Mouse (Mus musculus) ovary, postnatal 36 days (tissue): ENCODE data around the gene 4930404N11Rik.
A peak's percentile ranks its signal among the peaks of the same experiment; 100 is the strongest.

ENCODE experiments used
- DNase-seq: peaks from one replicate; pipeline ENCODE4 v3.0.0; 2022; ENCODE audit warnings: low spot score, mixed read lengths

Gene 4930404N11Rik

GRCm38 (mm10) chr10:81379809-81380378 lies 14.3 kb upstream of the 4930404N11Rik start:
- no peak for DNase-seq

- DNase-seq = no peak
These were observed 13.6 kb upstream of the 4930404N11Rik start for GRCm38 (mm10) chr10:81379183-81379553.

DNA sequence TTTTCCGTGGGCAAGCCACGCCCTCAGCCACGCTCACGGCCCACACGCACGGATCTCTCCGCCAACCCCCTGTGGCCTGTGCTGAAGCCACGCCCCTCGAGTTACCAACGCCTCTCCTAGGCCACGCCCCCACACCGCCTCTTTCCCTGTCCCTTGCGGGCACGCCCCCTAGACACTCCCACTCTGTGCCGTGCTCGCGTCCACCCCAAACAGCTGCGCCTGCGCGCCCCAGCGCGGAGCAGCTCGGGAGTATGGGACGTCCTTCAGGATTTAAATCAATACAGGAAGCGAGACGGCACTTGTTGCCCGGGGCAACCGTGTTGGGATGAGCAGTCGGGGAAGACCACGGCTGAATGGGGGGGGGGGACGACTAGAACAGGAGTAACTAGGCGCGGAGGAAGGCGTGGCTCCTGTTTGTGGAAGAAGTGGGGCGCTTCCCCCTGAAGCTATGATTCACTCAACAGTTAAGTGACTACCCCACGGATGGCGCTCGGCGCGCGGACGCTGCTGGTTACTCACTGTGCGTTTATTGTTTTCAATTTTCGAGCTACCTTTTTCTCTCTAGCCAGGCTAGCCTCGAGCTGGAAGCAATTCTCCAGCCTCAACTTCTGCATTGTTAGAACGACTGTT lies 13.1 kb upstream of the 4930404N11Rik start:
- DNase-seq = peak; percentile 100

DNA sequence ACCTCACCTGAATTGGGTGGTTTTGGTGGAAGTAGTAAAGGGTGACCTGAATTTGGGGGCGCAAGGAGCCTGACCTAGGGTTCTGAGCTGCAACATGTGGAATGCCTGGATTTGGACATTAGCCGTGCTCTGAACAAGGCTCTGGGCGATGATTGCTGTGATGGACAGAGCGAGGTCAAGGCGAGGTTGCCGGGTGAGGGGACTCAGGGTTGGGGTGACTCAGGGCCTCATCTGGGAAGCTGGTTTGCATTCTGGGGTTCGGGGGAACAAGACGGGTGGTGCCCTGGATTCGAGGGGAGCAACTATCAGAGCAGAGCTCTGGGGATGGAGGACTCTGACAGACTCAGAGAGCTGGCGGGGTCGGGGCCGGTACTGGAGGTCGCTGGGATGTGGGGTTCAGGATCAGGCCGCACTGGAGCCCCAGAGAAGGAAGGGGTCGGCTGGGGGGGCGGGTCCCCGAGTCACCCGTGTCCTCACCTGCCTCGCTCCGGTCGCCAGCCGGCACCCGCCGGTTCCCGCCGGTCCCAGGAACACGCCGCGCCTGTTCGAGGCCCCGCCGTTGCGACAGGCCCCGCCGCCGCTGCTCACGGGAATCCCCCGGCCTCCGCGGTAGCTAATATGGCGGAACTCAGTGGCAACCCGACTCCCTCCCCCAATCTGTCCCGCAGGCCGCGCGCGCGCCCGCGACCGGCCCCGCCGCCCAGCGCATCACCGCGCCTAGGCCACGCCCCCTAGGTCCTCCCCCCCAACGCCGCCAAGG lies 12.4 kb upstream of the 4930404N11Rik start, which contains the start of gene Fzr1:
Gene Fzr1, minus strand, starts transcription at position 724 of the 760 bp plus-strand sequence.
- no peak for DNase-seq

- no peak for DNase-seq
These were observed 11.7 kb upstream of the 4930404N11Rik start for GRCm38 (mm10) chr10:81377362-81377664.

DNA sequence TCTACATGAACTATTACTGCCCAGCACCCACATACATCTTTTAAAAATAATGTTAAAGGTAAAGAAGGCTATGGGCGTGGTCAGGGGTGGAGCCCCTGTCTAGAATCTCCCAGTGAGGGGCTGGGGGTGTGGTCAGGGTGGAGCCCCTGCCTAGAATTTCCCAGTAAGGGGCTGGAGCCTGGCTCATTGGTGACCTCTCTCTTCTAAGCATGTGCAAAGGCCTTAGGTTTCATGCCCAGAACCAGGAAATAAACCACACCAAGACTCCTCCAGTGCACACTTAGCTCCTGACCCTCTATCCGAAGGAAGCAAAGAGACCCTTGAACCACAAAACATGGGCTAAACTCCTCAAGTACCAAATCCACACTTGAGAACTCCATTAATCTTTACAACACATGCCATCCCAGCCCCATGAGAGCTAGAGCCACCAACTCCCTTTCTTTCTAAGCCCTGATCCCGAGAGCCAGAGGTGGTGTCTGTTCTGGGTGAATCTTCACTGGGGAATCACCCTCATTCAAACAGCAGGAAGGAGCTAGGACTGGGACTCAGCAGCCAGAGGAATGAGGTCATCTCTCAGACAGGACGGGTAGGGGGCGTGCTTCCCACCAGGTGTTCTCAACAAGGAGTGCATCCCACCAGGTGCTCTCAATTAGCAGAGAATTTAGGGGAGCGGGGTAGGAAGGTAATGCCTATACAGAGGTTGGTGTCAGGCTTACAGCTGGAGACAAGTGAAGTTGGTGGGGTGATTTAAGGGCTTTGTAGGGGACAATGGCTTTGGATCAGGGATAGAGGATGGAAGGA lies 11.1 kb upstream of the 4930404N11Rik start:
- no peak for DNase-seq

DNA sequence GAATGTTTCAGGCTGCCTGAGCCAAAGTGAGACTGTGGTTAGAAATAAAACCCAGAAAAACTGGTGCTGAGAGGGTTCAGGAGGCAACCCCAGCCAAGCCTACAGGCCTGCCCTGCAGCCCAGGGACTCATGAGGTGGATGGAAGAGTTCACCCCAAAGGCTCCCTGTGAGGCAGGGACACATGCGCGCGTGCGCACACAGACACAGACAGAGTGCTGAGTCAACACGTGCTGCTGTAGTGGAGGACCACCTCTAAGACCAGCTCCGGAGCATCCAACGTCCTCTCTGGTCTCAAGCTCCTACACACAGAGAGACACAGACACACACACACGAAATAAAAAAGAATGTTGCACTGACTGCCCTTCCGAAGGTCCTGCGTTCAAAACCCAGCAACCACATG lies 9.7 kb upstream of the 4930404N11Rik start:
- no peak for DNase-seq

- DNase-seq = no peak
These were observed 1.5 kb upstream of the 4930404N11Rik start for GRCm38 (mm10) chr10:81367207-81367495.

GRCm38 (mm10) chr10:81366477-81367206 lies 1.0 kb upstream of the 4930404N11Rik start:
- DNase-seq = no peak

DNA sequence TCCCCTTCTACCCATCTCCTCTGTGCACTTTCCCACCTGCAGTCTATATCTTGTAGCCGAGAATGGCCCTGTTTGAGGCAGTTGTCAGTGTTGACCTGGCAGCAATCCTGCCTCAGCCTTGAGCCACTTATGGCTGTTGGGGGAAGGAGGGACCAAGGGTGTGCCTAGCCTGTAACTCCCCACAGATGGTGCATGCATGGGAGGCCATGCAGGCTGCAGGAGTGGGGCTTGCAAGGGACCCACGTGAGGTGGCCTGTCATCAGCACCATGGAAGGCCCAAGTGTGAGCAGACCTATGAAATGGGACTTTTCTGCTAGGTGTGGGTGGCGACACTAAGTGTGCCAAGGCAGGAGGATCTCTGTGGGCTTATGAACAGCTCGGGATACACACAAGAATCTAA lies 543 bp downstream of the 4930404N11Rik start:
- DNase-seq = no peak

DNA sequence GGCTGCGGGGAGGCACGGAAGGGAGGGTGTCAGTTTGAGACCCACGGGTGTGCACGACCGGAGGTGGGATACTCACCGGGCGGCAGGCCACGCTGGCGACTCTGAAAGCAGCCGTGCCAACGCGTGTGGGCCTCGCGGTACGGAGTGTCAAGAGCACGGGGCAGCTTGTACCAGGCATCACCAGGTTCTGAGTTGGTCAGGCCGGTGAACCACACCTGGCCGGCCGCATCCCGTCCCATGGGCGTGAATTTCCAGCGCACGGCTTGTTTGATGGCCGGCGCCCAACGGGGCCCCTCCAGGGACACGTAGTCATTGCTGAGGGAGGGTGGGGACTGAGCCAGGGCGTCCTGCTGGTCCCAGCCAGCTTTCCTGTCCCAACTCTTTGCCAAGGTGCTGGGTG lies 950 bp downstream of the 4930404N11Rik start:
- DNase-seq = no peak

- no peak for DNase-seq
These were observed 1.9 kb downstream of the 4930404N11Rik start for GRCm38 (mm10) chr10:81363436-81364346.

DNA sequence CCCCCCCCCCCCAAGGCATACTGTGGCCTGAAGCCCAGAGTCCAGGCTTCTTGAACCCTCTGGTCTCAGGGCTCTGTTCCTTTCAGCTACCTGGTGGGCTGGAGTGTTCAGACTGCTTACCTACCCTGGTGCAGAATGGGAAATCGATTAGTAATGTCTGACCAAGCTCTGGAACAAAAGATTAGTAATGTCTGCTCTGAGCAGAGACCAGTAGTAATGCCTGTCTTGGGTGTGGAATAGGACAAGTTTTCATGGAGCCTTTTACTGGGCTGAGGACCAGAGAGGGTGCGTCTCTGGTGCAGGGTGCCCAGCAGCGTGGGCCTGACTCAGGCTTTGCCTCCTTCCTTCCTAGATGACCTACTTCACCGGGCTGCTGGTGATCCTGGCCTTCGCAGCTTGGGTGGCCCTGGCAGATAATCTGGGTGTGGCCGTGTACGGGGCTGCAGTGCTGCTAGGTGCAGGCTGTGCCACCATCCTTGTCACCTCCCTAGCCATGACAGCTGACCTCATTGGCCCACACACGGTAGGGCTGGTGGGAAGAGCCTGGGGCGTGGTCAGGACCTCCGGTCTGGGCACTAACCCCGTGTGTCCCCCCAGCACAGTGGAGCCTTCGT lies 3.2 kb downstream of the 4930404N11Rik start:
- no peak for DNase-seq

DNA sequence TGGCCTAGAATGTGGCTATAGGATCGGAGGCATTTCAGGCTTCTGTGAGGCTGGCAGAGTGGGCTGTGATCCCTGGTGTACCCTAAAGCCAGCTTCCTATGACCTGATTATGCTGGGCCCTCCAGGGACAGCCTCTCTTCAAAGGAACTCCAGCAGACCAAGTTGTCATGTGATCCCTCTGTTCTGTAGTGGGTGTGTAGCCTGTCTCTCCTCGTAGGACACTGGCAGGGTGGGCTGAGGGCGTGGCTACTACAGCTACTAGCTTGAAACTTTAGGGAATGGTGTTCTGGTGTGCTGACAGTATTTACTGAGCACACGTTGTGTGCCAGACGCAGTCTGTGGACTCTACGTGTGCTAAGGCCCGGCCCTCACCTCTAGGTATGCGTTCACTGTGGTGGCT lies 4.9 kb downstream of the 4930404N11Rik start:
- no peak for DNase-seq

DNA sequence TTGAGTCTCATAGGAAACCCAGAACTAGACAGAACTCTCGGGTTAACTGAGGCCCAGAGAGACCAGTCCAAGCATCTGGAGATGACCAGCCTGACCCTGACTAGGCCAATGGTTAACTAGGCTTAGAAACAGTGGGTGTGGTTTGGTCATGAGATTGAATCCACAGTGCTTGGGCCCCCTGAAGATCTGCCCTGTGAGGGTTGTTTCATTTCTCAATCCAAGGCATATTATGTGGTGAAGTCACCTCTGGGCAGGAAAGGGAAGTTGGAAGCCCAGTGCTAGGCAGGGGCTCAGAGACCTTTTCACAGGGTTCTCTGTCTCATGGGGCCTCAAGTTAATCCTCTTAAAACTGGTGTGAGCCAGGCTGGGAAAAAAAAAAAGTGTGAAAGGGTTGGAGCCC lies 6.8 kb downstream of the 4930404N11Rik start:
- no peak for DNase-seq

DNA sequence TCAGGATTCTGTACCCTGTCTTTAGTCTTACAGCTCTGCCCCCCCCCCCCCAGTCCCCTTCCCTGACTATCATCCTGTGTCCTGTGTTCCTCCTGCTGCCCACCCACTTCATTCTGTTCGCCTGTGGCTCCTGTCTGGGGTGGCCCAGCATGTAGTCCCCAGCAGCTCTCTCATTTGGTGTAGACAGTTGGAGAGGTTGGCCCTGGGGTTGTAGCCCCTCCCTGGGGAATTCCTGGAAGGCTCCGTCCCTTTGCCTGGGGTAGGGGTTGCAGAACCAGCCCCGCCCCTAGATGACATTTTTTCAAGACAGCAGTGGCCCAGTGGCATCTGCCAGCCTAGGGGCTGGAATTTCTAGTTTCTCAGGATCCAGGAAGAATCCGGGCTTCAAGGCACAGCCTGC lies 7.4 kb downstream of the 4930404N11Rik start:
- DNase-seq = no peak

- peak; percentile 91 for DNase-seq
These were observed 8.4 kb downstream of the 4930404N11Rik start, which contains the start of gene Mfsd12 for GRCm38 (mm10) chr10:81356991-81357844. TSS of gene Mfsd12 (plus strand) at chr10:81357491.

DNA sequence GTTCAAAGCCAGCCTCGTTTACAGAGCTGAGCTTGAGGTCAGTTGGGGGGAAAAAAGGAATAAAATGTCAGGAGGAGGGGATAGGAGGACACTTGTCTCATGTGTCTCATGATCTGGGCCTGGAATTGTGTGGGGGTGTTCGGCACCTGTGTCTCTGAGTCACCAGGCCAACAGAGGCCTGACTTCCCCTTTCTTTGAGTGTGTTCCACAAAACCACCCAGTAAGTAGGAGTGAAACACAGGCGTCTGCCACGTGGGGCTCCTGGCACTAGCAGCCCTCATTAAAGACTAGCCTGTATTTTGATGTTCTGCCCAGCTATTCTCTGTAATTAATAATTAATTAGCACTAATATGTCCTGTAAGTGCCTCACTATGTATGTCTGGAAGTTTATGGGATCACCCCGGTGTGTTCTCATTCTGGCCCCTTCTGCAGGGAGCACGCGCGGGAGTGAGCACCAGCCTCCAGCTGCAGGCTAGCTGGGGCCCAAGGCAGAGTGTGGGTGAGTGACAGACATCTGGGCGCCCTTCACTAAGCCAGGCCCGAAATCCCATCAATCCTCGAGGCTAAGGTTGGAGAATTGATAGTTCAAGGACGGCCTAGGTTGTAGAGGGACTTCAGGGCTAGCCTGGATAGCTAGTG lies 9.1 kb downstream of the 4930404N11Rik start:
- no peak for DNase-seq

DNA sequence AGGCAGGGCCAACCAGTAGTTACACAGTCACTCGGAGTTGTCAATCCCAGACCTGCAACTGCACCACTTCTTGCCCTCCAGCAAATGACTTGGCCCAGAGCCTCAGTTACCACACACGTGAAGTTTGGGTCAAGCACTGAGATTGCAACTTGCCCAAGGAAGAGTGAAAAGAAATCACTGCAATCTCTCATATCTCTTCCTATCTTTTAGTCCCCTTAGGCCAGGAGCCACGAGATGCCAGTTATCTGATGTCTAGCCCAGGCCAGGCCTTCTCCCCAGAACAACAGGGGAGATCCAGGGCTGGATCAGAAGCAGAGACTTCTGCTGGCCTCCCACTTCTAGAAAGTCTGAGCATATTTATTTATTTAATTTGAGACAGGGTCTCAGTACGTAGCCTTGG lies 10.1 kb downstream of the 4930404N11Rik start:
- DNase-seq = no peak
